Mouse (Mus musculus) frontal cortex, postnatal 14 days (tissue): Measurements from ENCODE around the gene Lepr.
"Not testable (repeated sequence)": the region's sequence is repeated elsewhere in the genome, so short reads cannot be mapped to it uniquely, and the experiment has no call there.

ENCODE experiments used
- DNase-seq, 2 experiments: peaks; one replicate each; pipeline ENCODE4 v3.0.0; 2022; ENCODE audit warnings: low spot score in 2 of 2

The Lepr gene

GRCm38 (mm10) chr4:101715805-101716204, 1.4 kb upstream of the Lepr start:
- DNase-seq: no peak

DNA sequence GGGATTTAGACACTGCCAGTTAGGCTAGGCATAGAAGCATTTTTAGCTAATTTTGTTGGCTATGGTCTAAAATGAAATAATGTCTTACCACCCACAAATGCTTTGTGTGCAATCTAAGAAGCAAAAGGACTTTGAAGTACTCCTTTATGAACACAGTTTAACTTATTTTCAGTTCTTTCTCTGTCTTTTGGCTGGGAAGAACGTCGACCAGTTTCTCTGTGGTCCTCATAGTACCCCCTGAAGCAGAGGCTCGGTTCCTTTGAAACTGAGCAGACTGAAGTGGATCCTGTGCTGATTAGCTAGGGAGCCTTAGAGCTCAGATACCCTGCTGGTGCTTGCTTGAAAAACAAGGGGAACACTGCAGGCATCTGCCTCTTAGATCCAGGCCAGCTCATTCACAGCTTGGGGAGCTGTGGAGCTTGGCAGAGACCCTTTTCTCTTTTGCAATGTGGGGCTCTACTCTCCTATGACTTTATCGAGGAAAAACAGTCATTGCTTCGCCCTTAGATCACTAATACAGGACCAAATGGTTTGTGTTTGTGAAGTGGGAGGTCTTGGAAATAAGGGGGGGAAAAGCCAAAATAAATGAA, 1.9 kb downstream of the Lepr start:
- DNase-seq: no peak

- DNase-seq: no peak
Measured at GRCm38 (mm10) chr4:101721705-101722104, 4.5 kb downstream of the Lepr start.

DNA sequence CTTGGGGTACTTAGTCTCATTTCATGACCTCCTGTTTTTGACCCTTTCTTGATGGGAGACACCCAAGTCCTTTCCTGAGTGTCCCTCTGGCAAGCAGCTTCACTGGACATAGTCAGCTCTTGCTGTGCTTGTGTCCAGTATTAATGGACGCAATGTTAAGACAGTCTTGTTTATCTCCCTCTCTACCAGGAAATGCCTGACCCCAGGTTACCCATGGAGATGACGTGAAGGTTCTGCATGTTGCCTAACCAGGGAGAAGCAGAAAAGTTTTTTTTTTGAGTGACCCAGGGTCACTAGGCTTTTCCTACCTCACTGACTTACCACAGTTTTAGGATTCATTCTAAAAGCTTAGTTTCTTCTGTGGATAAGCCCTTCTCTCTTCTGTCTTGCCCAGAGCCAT, 24.8 kb downstream of the Lepr start:
- no peak for DNase-seq

GRCm38 (mm10) chr4:101745534-101745933, 28.3 kb downstream of the Lepr start:
- DNase-seq: no peak

DNA sequence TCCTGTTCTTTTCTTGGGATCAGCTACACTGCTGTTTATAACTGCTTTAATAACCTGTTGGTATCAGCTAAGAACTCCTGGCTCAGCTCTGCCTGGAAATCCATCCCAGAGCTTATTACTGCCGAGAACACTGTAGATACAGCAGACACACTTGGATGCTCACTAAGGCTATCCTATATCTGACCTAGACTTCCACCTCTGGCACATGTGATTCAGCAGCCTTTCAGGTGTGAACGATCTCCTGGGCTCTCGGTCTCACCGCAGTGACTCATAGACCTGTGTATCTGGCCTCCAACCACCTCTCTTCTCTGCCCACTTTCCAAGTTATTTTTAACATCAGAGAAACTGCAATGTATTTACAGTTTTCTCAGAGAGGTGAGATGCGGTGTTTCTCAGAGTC, 43.3 kb downstream of the Lepr start:
- no peak for DNase-seq

DNA sequence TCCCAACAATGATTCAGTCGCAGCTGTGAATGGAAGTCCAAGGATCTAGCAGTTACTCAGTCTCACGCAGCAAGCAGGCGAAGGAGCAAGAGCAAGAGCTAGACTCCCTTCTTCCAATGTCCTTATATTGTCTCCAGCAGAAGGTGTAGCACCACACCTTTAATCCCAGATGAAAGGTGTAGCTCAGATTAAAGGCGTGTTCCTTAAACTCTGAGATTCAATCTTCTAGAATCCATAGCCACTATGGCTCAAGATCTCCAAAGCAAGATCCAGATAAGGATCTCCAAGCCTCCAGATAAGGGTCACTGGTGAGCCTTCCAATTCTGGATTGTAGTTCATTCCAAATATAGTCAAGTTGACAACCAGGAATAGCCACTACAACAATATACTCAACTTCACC, 126.7 kb downstream of the Lepr start, which contains the start of gene B020004J07Rik:
Gene B020004J07Rik (minus strand): TSS at position 101 of the 400 bp plus-strand sequence.
- DNase-seq: not testable (repeated sequence)

DNA sequence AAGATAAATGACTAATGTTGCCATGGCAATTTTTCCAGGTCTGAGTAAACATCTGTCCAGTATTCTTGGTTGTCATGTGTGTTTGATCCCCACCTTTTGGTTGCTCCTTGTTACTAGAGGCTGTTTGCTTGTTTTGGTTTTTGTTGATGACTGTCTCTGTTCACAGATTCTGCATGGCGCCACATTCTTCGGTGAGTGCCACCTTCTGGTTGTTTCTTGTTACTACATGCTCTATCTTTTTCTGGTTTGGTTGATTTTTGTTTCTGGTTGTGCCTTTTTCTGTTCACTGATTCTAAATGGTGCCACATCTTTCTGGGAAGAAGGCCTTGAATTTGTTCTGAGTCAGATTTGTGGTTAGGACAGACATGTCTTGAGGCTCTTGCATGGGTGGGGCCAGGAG, 133.7 kb downstream of the Lepr start:
- no peak for DNase-seq

DNA sequence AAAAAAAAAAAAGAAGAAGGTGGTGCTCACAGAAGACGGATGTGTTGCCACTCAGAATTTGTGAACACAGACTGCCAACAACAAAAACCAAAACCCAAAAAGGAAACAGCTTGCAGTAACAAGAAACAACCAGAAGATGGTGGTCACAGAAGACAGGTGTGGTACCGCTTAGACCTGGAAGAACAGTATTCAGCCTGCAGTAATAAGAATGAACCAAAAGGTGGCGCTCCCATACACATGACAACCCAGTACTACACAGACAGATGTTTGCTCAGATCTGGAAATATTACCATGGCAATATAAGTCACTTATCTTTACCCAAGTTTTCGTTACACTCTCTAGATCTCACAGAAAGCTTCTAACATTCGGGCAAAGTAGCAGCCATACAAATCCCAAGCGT, 143.7 kb downstream of the Lepr start:
- DNase-seq: peak; percentile 7 to 12

GRCm38 (mm10) chr4:101862289-101862688, 145.1 kb downstream of the Lepr start:
- DNase-seq: no peak
